Mouse (Mus musculus) forebrain, embryonic 12.5 days (tissue): ENCODE data around the gene Lrmp. TPM values are rescaled to one million over a fixed set of nuclear protein-coding genes. Genes with fewer than 3 reads are reported as not detected.

Experiments
- ATAC-seq: fragments of 200-750 bp; cut with Nextera tagmentation; 2 replicates; pipeline ENCODE4 v1.8.0; 2017; ENCODE audit warnings: moderate TSS enrichment; ENCODE audit not compliant: low FRiP score
- H3K27ac ChIP-seq: fragments of 300-500 bp; sonication (generic); 2 replicates; pipeline ENCODE4 v1.5.1; 2016; ENCODE audit warnings: mild to moderate bottlenecking
- H3K27me3 ChIP-seq: fragments of 300-500 bp; sonication (generic); 2 replicates; pipeline ENCODE4 v1.6.1; 2016; ENCODE audit warnings: mild to moderate bottlenecking
- H3K36me3 ChIP-seq: fragments of 300-500 bp; sonication (generic); replicated peaks from 2 replicates; pipeline ENCODE4 v1.6.1; 2016; ENCODE audit warnings: mild to moderate bottlenecking
- H3K4me1 ChIP-seq: fragments of 300-500 bp; sonication (generic); 2 replicates; pipeline ENCODE4 v1.6.1; 2016
- H3K4me2 ChIP-seq: fragments of 300-500 bp; sonication (generic); 2 replicates; pipeline ENCODE4 v1.6.1; 2016; ENCODE audit warnings: mild to moderate bottlenecking, moderate library complexity
- H3K4me3 ChIP-seq: fragments of 300-500 bp; sonication (generic); replicated peaks from 2 replicates; pipeline ENCODE4 v1.5.1; 2016; ENCODE audit warnings: mild to moderate bottlenecking
- H3K9ac ChIP-seq: fragments of 300-500 bp; sonication (generic); 2 replicates; pipeline ENCODE4 v1.6.1; 2016; ENCODE audit warnings: mild to moderate bottlenecking
- H3K9me3 ChIP-seq: fragments of 300-500 bp; sonication (generic); 2 replicates; pipeline ENCODE4 v1.6.1; 2016
- WGBS: fragments of 180-500 bp; shearing (Covaris S2); methylation state at CpG from one replicate; pipeline ENCODE4 v1.1.7; 2016; 5-methylcytosine and 5-hydroxymethylcytosine counted together
- polyA plus RNA-seq: library from polyadenylated mRNA; unstranded; fragments of >200 nt; fragmentation: Nextera tagmentation; extraction: Ambion mirVana; gene quantifications from 2 replicates; pipeline ENCODE4 v1.2.1, GENCODE M21; 2016

Lrmp gene
- polyA plus RNA-seq, 1 experiment from 2014 or later = 1.0 TPM

GRCm38 (mm10) chr6:145145173-145145572 is 29.7 kb downstream of the Lrmp start:
- peaks cover 7% of the 10 kb centered on the region; the same call in 1 of the 2 replicates for H3K4me1 ChIP-seq
- no peaks in the 10 kb centered on the region for H3K27me3 ChIP-seq
- H3K9ac ChIP-seq = no peak overlapping the region
- H3K4me3 ChIP-seq = no peak overlapping the region
- H3K36me3 ChIP-seq = no peaks in the 10 kb centered on the region
- H3K4me2 ChIP-seq = no peak overlapping the region
- ATAC-seq = no peak
- H3K27ac ChIP-seq = no peak overlapping the region
- no peaks in the 10 kb centered on the region for H3K9me3 ChIP-seq
- WGBS = 69% methylated on average over 7 of the region's 7 CpGs

- no peak for ATAC-seq
- H3K9me3 ChIP-seq = no peaks in the 10 kb centered on the region
- H3K4me2 ChIP-seq = no peak overlapping the region
- H3K27me3 ChIP-seq = no peaks in the 10 kb centered on the region
- H3K36me3 ChIP-seq = no peaks in the 10 kb centered on the region
- no peak overlapping the region for H3K9ac ChIP-seq
- WGBS = 75% methylated on average over 16 of the region's 16 CpGs
- no peak overlapping the region for H3K27ac ChIP-seq
- no peak overlapping the region for H3K4me3 ChIP-seq
- H3K4me1 ChIP-seq = peaks cover 7% of the 10 kb centered on the region; the same call in 1 of the 2 replicates
Measured at GRCm38 (mm10) chr6:145147716-145148115, 32.3 kb downstream of the Lrmp start.

GRCm38 (mm10) chr6:145149054-145149453 is 33.6 kb downstream of the Lrmp start:
- no peak overlapping the region for H3K4me3 ChIP-seq
- H3K4me2 ChIP-seq = no peak overlapping the region
- no peak for ATAC-seq
- no peaks in the 10 kb centered on the region for H3K9me3 ChIP-seq
- 58% methylated on average over 9 of the region's 9 CpGs for WGBS
- no peaks in the 10 kb centered on the region for H3K27me3 ChIP-seq
- H3K36me3 ChIP-seq = no peaks in the 10 kb centered on the region
- H3K4me1 ChIP-seq = peaks cover 7% of the 10 kb centered on the region; the same call in 1 of the 2 replicates
- H3K27ac ChIP-seq = no peak overlapping the region
- no peak overlapping the region for H3K9ac ChIP-seq

- H3K9ac ChIP-seq = no peak overlapping the region
- no peak for ATAC-seq
- H3K27me3 ChIP-seq = no peaks in the 10 kb centered on the region
- H3K36me3 ChIP-seq = no peaks in the 10 kb centered on the region
- H3K4me2 ChIP-seq = no peak overlapping the region
- 90% methylated on average over 4 of the region's 4 CpGs for WGBS
- H3K4me1 ChIP-seq = no peaks in the 10 kb centered on the region
- H3K27ac ChIP-seq = no peak overlapping the region
- no peak overlapping the region for H3K4me3 ChIP-seq
- no peaks in the 10 kb centered on the region for H3K9me3 ChIP-seq
Measured at GRCm38 (mm10) chr6:145158619-145159018, 43.2 kb downstream of the Lrmp start.

- ATAC-seq = no peak
- H3K36me3 ChIP-seq = no peaks in the 10 kb centered on the region
- 58% methylated on average over 5 of the region's 5 CpGs for WGBS
Measured at GRCm38 (mm10) chr6:145160581-145160980, 45.1 kb downstream of the Lrmp start.

GRCm38 (mm10) chr6:145171892-145172606 is 56.6 kb downstream of the Lrmp start:
- Histone ChIP-seq H3K4me3 (no peak overlapping the region), H3K9ac (no peak overlapping the region), H3K9me3 (no peaks in the 10 kb centered on the region), H3K27me3 (peaks cover 23% of the 10 kb centered on the region), H3K36me3 (no peaks in the 10 kb centered on the region), H3K4me2 (no peak overlapping the region), H3K27ac (no peak overlapping the region), H3K4me1 (peaks cover 24% of the 10 kb centered on the region)
- ATAC-seq = no peak
- 78% methylated on average over 14 of the region's 14 CpGs for WGBS

More at GRCm38 (mm10) chr6:145160581-145160980, 45.1 kb downstream of the Lrmp start:
- H3K4me1 ChIP-seq = no peaks in the 10 kb centered on the region
- H3K9ac ChIP-seq = no peak overlapping the region
- no peak overlapping the region for H3K4me3 ChIP-seq
- no peak overlapping the region for H3K4me2 ChIP-seq
- no peaks in the 10 kb centered on the region for H3K27me3 ChIP-seq
- H3K27ac ChIP-seq = no peak overlapping the region
- no peaks in the 10 kb centered on the region for H3K9me3 ChIP-seq

- Histone ChIP-seq H3K27me3 (peaks cover 28% of the 10 kb centered on the region), H3K9me3 (no peaks in the 10 kb centered on the region), H3K4me2 (peak overlapping the region; percentile 35), H3K36me3 (no peaks in the 10 kb centered on the region), H3K27ac (no peak overlapping the region), H3K4me1 (peaks cover 24% of the 10 kb centered on the region), H3K9ac (no peak overlapping the region), H3K4me3 (no peak overlapping the region)
- under 1% methylated on average over 9 of the region's 11 CpGs for WGBS
- ATAC-seq = peak; percentile 78
Measured at GRCm38 (mm10) chr6:145173781-145174191, 58.3 kb downstream of the Lrmp start.

- H3K9ac ChIP-seq = no peak overlapping the region
- H3K9me3 ChIP-seq = no peaks in the 10 kb centered on the region
- no peaks in the 10 kb centered on the region for H3K36me3 ChIP-seq
- peaks cover 30% of the 10 kb centered on the region for H3K27me3 ChIP-seq
- H3K4me1 ChIP-seq = peaks cover 24% of the 10 kb centered on the region
- WGBS = 32% methylated on average over 9 of the region's 9 CpGs
- no peak overlapping the region for H3K4me2 ChIP-seq
- H3K27ac ChIP-seq = no peak overlapping the region
- no peak for ATAC-seq
- H3K4me3 ChIP-seq = no peak overlapping the region
Measured at GRCm38 (mm10) chr6:145175571-145175981, 60.1 kb downstream of the Lrmp start.

GRCm38 (mm10) chr6:145176474-145176873 is 61.0 kb downstream of the Lrmp start:
- Histone ChIP-seq H3K27me3 (peaks cover 30% of the 10 kb centered on the region), H3K4me2 (no peak overlapping the region), H3K36me3 (no peaks in the 10 kb centered on the region), H3K4me1 (peaks cover 24% of the 10 kb centered on the region), H3K9me3 (no peaks in the 10 kb centered on the region), H3K9ac (0 out of 2 replicates have a peak overlapping the region, but pooled peaks have one; percentile 26), H3K4me3 (no peak overlapping the region), H3K27ac (no peak overlapping the region)
- WGBS = 47% methylated on average over 10 of the region's 10 CpGs
- no peak for ATAC-seq

- WGBS = 25% methylated on average over 6 of the region's 6 CpGs
- Histone ChIP-seq H3K27ac (no peak overlapping the region), H3K36me3 (no peaks in the 10 kb centered on the region), H3K4me3 (no peak overlapping the region), H3K9me3 (no peaks in the 10 kb centered on the region), H3K27me3 (peaks cover 30% of the 10 kb centered on the region), H3K4me1 (peaks cover 11% of the 10 kb centered on the region; the same call in 1 of the 2 replicates), H3K4me2 (no peak overlapping the region), H3K9ac (no peak overlapping the region)
- ATAC-seq = no peak
Measured at GRCm38 (mm10) chr6:145179665-145180064, 64.2 kb downstream of the Lrmp start.

- H3K27me3 ChIP-seq = peaks cover 7% of the 10 kb centered on the region
Measured at GRCm38 (mm10) chr6:145182044-145182443, 66.6 kb downstream of the Lrmp start.

GRCm38 (mm10) chr6:145186096-145186495 is 70.6 kb downstream of the Lrmp start:
- H3K27me3 ChIP-seq = no peaks in the 10 kb centered on the region
- H3K4me2 ChIP-seq = no peak overlapping the region
- no peak overlapping the region for H3K27ac ChIP-seq
- H3K4me3 ChIP-seq = no peak overlapping the region
- no peaks in the 10 kb centered on the region for H3K36me3 ChIP-seq
- WGBS = 93% methylated on average over 1 of the region's 1 CpGs
- no peak overlapping the region for H3K9ac ChIP-seq
- no peaks in the 10 kb centered on the region for H3K4me1 ChIP-seq
- no peak for ATAC-seq
- no peaks in the 10 kb centered on the region for H3K9me3 ChIP-seq

More at GRCm38 (mm10) chr6:145182044-145182443, 66.6 kb downstream of the Lrmp start:
- no peak for ATAC-seq
- H3K4me3 ChIP-seq = no peak overlapping the region
- no peaks in the 10 kb centered on the region for H3K9me3 ChIP-seq
- H3K4me2 ChIP-seq = no peak overlapping the region
- no peaks in the 10 kb centered on the region for H3K36me3 ChIP-seq
- H3K4me1 ChIP-seq = no peaks in the 10 kb centered on the region
- WGBS = 85% methylated on average over 8 of the region's 8 CpGs
- no peak overlapping the region for H3K9ac ChIP-seq
- H3K27ac ChIP-seq = no peak overlapping the region
